Mouse (Mus musculus) B cell, adult 2 months (primary cell): ENCODE measurements around the gene Tex36.

Experiments
- DNase-seq, 2 experiments: peaks; one replicate each; pipeline ENCODE4 v3.0.0; 2022

Tex36 gene

GRCm38 (mm10) chr7:133602058-133602457 is at the start of gene Tex36:
Gene Tex36, minus strand, starts transcription at chr7:133602158.
- DNase-seq: no peak

- DNase-seq: no peak
Observed at GRCm38 (mm10) chr7:133645716-133646115, 43.8 kb upstream of the Tex36 start.

GRCm38 (mm10) chr7:133638821-133639220 is 36.9 kb upstream of the Tex36 start:
- no peak for DNase-seq

GRCm38 (mm10) chr7:133638306-133638705 is 36.3 kb upstream of the Tex36 start:
- peak; percentile 46 to 47 for DNase-seq

GRCm38 (mm10) chr7:133637361-133638305 is 35.7 kb upstream of the Tex36 start, which contains the start of gene Edrf1:
Gene Edrf1, plus strand, starts transcription at chr7:133637543.
- DNase-seq: peak; percentile 97 to 98

- DNase-seq: peak; percentile 88 to 91
Observed at GRCm38 (mm10) chr7:133636738-133637352, 34.9 kb upstream of the Tex36 start.

GRCm38 (mm10) chr7:133634932-133635650 is 33.1 kb upstream of the Tex36 start:
- no peak for DNase-seq

- DNase-seq: peak; percentile 71 to 76
Observed at GRCm38 (mm10) chr7:133632476-133632875, 30.5 kb upstream of the Tex36 start.

- no peak for DNase-seq
Observed at GRCm38 (mm10) chr7:133630821-133631220, 28.9 kb upstream of the Tex36 start.

- no peak for DNase-seq
Observed at GRCm38 (mm10) chr7:133627184-133627936, 25.4 kb upstream of the Tex36 start.

GRCm38 (mm10) chr7:133623226-133623625 is 21.3 kb upstream of the Tex36 start:
- DNase-seq: no peak

- DNase-seq: no peak
Observed at GRCm38 (mm10) chr7:133620721-133621120, 18.8 kb upstream of the Tex36 start.

- DNase-seq: no peak
Observed at GRCm38 (mm10) chr7:133612981-133613380, 11.0 kb upstream of the Tex36 start.

GRCm38 (mm10) chr7:133609585-133609984 is 7.6 kb upstream of the Tex36 start:
- no peak for DNase-seq

- DNase-seq: no peak
Observed at GRCm38 (mm10) chr7:133608631-133609340, 6.8 kb upstream of the Tex36 start.

- no peak for DNase-seq
Observed at GRCm38 (mm10) chr7:133607883-133608575, 6.1 kb upstream of the Tex36 start.

- no peak for DNase-seq
Observed at GRCm38 (mm10) chr7:133607331-133607730, 5.4 kb upstream of the Tex36 start.

GRCm38 (mm10) chr7:133604427-133605081 is 2.6 kb upstream of the Tex36 start:
- no peak for DNase-seq

GRCm38 (mm10) chr7:133603156-133603555 is 1.2 kb upstream of the Tex36 start:
- no peak for DNase-seq

- no peak for DNase-seq
Observed at GRCm38 (mm10) chr7:133600558-133600957, 1.4 kb downstream of the Tex36 start.

GRCm38 (mm10) chr7:133591750-133592149 is 10.2 kb downstream of the Tex36 start:
- DNase-seq: no peak
